Comparison of ENCODE assay signal across 8 mouse cellular contexts in genomic region chr11:51756352-51756771, GRCm38 (mm10). TPM values are rescaled to one million over a fixed set of nuclear protein-coding genes. Genes with fewer than 3 reads are reported as not detected.
DNase-seq lines count a peak whose midpoint lies in the region; ATAC-seq lines count a peak whose summit lies in the region.

No protein-coding gene starts in this region.

- H3K27me3 ChIP-seq in hindbrain, embryonic 13.5 days = 0 out of 2 replicates have a peak, but pooled peaks cover 9% of the 10 kb centered on the region

- peak overlapping the region; percentile 84 for H3K27ac ChIP-seq in hindbrain, embryonic 13.5 days

- H3K4me3 ChIP-seq in hindbrain, embryonic 13.5 days = peak overlapping the region; percentile 100

- no peaks in the 10 kb centered on the region for H3K9me3 ChIP-seq in hindbrain, embryonic 13.5 days

- H3K4me1 ChIP-seq in hindbrain, embryonic 13.5 days (replicated peaks) = peaks cover 30% of the 10 kb centered on the region

- peak; percentile 92 for DNase-seq in R1 (ENCODE audit: low read depth, low spot score)
- DNase-seq in cerebellum, postnatal 14 days = peak; percentile 93 to 95
- peak; percentile 83 for DNase-seq in frontal cortex, postnatal 14 days (ENCODE audit: low spot score in 2 of 2)
- DNase-seq in layer of hippocampus, postnatal 25 days (ENCODE audit: extremely low spot score in 1 of 2, low spot score in 1 of 2) = peak; percentile 78 to 86
- DNase-seq in lung, postnatal 14 days = peak; percentile 93
- DNase-seq in ovary, postnatal 36 days (ENCODE audit: low spot score) = peak; percentile 92
- DNase-seq in thymus, postnatal 14 days = peak; percentile 85

- peak overlapping the region; percentile 92 for H3K4me2 ChIP-seq in hindbrain, embryonic 13.5 days

- under 1% methylated on average over 41 of the region's 41 CpGs for WGBS in hindbrain, embryonic 13.5 days

- peak; percentile 97 for ATAC-seq in hindbrain, embryonic 13.5 days (ENCODE audit: low FRiP score)

- no peaks in the 10 kb centered on the region; the same call in 1 of the 2 replicates for H3K36me3 ChIP-seq in hindbrain, embryonic 13.5 days

- H3K9ac ChIP-seq in hindbrain, embryonic 13.5 days = peak overlapping the region; percentile 97

RNA-seq across cellular contexts. Expression of gene Sec24a, which starts 7.1 kb away (rescaled TPM):
- 14.8 and 15.3 TPM in 2 replicates for polyA plus RNA-seq in hindbrain, embryonic 13.5 days (2015; fragmentation: Nextera tagmentation; extraction: Ambion mirVana)
- total RNA-seq in layer of hippocampus, postnatal 25 days (2021) = 10 to 100 TPM; 15.3 to 22.0 TPM

RNA-seq across cellular contexts. Expression of gene Sar1b, which starts 7.1 kb away (rescaled TPM):
- 182 and 189 TPM in 2 replicates for polyA plus RNA-seq in hindbrain, embryonic 13.5 days (2015; fragmentation: Nextera tagmentation; extraction: Ambion mirVana)
- 10 to 100 TPM; 68.7 to 72.7 TPM for total RNA-seq in layer of hippocampus, postnatal 25 days (2021)

Comparison
In these comparisons a context has a peak if more than half of its experiments do, and no peak if none do; other contexts are left out.
1. Peak in every context shown above with its lines: DNase-seq, ATAC-seq, H3K4me3 ChIP-seq and H3K27ac ChIP-seq.